Mouse (Mus musculus) urinary bladder, postnatal 14 days (tissue): ENCODE data around the gene Lypla2.
"Not testable (repeated sequence)": the region's sequence is repeated elsewhere in the genome, so short reads cannot be mapped to it uniquely, and the experiment has no call there.

Experiments used
- DNase-seq: peaks from one replicate; pipeline ENCODE4 v3.0.0; 2021; ENCODE audit warnings: low spot score

Lypla2 gene

DNA sequence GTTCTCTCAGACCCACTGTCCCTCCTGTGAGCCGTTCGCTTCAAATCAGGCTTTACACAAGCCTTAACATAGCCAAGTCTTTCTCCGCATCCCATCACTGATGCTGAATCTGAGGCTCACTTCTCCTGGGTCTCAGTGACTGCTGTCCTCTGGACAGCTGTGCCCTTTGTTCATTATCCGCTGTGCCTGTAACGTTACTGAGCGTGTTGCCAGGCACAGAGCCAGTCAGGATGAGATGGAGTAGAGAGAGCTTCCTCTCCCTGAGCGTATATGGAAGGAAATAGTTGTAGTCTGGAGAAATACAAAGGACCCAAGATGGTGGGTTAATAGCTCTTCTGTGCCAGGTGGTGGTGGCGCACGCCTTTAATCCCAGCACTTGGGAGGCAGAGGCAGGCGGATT, 23.0 kb downstream of the Lypla2 start:
- no peak for DNase-seq

DNA sequence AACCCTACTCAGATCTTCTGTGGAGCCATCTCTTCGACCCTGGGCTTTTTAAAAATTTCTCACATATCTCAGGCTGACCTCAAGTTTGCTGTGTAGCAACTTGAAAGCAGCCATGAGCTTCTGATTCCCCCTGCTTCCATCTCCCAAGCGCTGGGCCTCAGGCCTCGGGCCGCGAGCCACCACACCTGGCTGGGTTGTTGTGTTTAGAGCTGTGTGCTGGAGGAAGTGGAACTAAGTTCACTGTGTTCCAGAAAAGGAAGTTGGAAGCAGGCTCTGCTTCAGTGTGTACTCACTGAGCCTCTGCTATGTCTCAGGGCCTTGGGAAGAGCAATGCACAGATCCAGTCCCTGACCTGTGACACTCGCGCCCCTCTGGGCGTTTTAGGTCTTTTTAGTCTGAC, 24.3 kb downstream of the Lypla2 start:
- no peak for DNase-seq

DNA sequence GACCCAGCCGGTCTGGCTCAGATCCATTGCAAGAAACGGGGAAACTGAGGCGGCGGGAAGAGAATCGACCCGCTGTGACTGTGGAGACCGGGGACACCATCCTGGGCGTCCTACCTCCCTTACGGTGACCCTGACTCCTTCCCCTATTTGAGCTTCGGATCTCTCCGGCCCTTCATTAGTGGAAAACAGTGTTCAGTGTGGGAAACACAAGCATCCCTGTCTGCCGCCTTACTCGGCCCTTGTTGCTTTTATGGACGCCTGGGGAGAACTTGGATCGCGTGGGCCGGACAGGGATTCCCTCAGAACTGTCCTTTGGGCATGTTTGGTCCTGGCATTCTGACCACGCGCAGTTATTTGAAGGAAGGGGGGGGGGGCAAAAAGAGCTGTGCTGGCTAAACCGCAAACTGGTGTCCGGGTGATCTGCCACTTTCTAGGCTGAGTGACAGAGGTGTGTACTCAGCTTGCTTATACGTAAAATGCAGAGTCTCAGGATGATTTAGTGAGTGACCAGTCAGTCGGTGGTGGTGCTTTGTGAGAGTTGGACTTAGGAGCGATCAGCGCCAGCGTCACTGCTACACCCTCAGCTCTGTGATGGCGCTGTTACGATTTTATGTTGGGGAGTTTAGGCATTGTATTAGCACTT, 25.6 kb downstream of the Lypla2 start:
- DNase-seq: no peak

DNA sequence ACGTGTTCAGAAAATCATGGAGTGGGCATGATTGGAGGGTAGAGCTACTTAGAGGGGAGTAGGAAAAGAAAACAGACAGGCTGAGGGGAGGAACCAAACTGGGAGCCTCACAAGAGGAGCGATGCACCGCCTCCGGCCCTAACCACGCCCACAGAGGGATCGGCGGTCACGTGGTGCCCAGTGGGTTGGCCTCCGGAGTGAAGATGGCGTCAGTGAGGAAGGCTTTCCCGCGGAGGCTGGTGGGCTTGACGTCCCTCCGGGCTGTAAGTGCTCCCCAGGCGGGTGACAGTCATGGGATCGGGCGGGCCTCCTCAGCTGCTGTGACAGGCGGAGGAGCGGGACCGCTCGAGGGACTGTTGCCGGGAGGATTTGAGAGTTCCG, 26.2 kb downstream of the Lypla2 start, which contains the start of gene Hmgcl:
TSS of gene Hmgcl (plus strand) at position 171 of the 381 bp plus-strand sequence.
- DNase-seq: peak; percentile 97

DNA sequence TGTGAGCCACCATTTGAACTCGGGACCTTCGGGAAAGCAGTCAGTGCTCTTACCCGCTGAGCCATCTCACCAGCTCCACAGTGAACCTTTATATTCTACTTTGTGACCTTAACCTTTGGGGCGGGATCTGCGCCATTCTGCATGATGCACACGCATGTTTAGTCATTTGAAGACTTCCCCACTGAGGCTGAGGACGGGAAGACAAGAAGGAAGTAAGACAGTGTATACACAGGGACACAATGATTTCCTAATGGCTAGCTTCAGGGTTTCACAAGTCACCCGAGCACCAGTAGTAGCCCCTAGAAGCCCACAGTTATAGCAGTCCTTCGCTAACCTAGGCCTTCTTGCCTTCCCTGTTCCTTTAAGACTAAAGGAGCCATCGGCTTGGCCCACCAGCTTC, 26.7 kb downstream of the Lypla2 start:
- DNase-seq: no peak

DNA sequence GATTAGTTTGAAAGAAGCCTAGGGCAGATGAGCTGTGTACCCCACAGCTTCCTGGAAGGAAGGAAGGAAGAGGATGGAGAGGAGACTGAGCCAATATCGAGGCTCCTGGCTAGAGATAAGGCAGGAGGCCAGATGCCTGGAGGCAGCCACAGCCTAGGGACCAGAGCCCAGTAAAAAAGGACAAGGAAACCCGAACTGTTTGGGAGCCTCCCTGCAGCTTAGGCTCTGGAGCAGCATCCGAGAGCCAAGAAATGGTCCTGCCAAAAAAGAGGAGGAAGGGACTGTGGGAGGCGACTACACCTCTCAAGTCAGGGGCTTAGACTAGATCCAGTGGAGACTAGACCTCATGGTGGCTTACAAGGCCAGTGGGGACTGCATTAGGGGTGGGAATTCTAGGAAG, 29.0 kb downstream of the Lypla2 start:
- no peak for DNase-seq

DNA sequence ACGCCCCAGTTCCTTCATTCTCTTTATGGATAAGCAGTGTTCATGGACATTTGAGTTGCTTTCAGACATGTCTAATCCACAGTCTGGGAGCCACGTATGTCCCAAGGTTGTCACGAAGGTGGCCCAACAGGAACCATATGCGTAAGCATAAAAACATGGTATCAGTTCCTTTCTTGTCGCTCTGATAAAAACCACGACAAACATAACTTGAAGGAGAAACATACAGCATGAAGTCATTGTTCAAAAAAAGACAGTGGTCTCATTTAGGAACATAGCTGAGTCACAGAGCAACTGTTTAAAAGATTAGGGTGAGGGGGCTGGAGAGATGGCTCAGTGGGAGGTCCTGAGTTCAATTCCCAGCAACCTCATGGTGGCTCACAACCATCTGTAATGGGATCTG, 30.2 kb downstream of the Lypla2 start:
- no peak for DNase-seq

DNA sequence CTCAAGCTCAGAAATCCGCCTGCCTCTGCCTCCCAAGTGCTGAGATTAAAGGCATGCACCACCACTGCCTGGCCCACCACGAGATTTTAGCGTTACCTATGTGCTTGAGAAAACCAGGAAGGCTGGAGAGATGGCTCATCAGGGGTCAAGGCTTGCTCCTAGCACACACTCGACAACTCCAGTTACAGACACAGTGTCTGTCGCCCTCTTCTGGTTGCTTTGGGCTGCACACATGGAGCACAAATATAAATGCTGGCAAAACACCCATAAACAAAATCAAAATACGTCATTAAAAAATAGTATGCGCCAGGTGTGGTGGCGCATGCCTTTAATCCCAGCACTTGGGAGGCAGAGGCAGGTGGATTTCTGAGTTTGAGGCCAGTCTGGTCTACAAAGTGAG, 31.4 kb downstream of the Lypla2 start:
- not testable (repeated sequence) for DNase-seq

DNA sequence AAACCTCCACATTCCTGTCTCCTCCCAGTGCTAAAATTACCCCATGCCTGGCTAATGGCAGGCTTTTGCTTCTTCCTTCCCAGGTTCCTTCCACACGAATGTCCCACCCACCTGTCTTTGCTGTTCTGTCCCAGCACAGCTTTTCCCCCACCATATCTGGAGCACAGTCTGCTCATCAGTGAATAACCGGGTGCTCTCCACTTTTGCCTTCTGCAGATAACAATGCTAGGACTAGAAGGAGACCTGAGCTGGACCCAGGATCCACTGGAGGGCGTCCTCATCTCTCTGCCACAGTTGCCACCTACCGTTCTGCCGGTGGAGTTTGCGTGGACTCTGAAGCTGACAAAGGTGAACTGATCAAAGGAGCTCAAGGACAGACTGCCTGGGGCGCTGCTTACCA, 33.6 kb downstream of the Lypla2 start:
- DNase-seq: no peak

DNA sequence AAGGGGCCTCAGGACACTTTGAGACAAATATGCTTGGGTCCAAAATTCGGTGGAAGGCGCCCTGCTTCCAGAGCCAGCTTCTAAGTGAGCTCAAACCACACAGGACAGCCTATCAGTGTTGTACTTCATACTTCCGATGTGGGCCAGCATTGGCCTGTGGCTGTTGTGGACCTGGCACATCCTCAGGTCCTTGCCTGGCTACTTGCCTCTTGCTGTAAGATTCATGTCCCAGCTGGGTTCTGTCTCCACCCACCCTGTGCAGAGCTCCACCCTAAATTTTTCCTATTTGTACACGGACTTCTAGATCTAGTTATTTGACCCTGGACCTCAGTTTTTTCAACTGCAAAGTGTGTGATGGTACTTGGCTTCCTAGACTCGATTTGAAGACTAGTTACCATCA, 36.9 kb downstream of the Lypla2 start:
- DNase-seq: peak; percentile 58

DNA sequence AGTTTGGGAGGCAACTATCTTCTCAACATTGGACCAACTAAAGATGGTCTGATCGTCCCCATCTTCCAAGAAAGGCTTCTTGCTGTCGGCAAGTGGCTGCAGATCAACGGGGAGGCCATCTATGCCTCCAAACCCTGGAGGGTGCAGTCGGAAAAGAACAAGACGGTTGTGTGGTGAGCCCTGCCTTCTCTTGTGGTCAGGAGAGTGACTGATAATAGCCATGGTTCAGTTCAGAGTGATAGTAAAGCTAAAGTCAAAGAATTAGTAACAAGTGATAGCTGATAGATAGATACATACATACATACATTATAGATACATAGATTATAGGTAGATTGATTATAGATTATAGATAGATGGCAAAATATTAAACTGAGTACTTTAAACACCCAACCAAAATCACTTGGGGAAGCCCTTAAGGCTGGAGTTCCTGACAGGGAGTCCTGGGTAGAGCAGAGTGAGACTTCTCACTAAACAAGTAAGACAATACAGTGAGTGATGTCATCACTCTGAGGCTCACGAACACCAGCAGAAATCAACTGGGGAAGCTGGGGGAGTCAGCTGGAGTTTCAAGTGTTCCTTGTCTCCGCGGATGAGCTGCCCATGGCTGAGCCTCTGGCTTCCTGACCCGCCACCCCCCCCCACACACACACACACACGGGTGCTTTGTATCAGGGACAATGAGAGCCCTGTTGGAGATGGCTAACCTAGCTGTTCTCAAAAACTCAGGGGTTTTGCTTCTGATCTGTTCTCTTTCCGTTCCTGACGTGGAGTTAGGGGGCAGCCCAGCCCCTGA, 37.5 kb downstream of the Lypla2 start:
- DNase-seq: no peak

DNA sequence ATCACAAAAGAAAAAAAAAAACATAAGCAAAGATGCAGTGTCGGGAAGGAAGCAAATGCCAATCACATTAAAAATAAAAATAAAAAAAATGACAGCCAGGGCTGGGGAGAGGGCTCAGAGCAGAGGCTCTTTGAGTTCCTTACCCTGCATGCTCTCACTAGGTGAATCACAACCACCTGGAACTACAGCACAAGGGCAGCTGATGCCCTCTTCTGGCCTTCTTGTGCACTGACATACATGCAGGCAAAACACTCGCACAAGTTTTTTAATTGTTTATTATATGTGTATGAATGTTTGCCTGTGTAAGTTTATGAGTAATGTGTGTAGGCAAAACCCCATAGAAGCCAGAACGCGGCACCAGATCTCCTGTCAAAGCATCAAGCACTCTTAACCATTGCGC, 40.6 kb downstream of the Lypla2 start:
- no peak for DNase-seq

DNA sequence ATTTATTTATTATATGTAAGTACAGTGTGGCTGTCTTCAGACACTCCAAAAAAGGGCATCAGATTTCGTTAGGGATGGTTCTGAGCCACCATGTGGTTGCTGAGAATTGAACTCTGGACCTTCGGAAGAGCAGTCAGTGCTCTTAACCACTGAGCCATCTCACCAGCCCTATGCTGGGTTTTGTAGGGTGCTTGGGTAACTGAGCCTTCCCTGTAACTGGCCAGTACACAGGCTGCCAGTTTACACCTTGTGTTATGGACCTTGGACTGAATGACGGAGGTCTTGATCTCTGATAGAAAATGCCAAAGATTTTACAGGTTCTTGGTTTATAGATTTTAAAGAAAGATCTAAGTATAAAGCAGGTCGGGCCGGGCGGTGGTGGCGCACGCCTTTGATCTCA, 42.2 kb downstream of the Lypla2 start:
- no peak for DNase-seq

DNA sequence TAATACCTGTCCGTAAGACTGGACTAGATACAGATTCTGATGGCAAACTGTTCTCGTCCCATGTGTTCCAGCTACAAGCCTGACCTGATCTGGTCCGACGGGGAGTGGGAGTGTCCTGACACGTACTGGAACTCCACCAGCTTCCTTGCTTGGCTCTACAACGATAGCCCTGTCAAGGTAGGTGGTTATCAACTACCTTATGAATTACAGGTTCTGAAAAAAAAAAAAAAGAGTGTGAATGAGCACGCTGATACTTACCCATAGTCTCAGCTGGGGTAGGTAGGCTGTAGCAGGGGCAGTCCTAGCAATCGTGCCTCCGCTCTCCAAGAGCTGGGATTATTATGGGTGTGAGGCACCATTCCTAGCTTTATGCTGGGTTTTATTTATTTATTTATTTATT, 42.6 kb downstream of the Lypla2 start:
- no peak for DNase-seq

DNA sequence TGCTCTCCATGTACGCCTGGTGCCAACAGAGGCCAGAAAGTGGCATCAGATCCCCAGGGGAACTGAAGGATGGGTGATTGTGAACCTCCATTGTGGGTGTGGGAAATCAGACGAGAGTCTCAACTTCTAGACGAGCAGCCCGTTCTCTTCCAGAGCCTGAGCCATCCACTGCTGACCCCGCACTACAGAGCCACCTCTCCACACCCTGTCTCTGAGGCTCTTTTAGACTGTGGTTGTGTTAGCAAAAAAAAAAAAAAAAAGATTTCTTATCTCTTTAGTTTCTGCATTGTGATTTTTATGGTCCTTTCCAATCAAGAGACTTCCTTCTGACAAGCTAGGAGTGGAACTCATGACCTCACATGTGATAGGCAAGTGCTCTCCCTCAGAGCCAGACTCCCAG, 43.0 kb downstream of the Lypla2 start:
- no peak for DNase-seq

DNA sequence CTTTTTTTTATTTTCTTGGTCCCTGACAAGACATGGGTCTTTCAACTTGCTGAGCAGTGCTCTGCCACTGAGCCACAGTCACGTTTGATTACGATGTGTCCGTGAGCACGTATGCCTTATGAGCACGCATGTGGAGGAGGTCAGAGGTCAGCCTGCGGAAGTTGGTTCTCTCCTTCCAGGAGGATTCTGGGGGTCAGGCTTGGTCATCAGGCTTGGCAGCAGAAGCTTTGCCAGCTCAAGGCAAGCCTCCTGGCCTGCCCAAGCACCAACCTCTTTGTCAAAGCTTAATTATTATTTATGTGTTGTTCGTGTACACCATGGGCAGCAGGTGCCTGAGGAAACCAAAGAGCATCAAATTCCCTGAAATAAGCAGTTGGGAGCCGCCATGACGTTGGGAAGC, 44.0 kb downstream of the Lypla2 start:
- no peak for DNase-seq

DNA sequence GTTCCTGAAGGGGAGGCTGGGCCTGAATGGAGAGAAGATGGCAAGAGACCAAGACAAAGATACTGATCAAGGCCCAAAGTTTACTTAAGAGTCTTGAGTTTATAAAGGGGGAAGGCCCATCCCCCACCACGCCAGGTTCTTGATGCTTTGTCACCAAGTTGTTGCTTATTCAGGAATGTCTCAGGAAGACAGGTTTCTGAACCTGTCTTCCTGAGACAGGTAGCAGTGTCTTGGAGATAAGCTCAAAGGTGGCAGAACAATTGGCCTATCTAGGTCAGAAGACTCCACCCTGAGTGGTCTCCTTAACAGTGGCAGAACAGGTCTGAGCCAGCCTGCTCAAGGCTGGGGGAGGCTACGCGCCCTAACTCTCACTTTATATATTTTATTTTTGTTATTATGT, 45.6 kb downstream of the Lypla2 start:
- no peak for DNase-seq

DNA sequence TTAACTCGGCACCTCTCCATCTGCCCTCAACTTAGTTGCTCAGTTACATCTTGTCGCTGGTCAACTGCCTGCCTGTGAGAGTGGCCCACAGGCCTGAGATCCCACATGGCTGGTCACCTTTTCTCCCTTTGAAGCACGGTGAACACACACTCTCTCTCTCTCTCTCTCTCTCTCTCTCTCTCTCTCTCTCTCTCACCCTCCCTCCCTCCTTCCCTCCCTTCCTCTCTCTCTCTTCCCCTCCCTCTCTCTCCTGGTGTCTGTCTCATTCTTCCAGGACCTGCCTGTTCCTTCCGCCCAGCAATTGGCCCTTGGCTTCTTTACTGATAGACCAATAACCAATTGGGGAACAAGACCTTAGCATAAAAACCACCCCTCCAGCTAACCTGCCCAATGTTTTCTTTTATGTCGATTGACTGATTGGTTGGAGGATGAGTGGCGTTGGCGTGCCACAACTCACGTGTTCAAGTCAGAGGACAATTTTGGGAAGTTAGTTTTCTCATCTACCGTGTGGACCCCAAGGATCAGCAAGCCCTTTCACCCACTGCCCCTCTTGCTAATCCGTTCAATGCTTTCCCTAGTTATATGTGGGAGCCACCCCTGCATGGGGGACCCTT, 46.1 kb downstream of the Lypla2 start:
- no peak for DNase-seq

DNA sequence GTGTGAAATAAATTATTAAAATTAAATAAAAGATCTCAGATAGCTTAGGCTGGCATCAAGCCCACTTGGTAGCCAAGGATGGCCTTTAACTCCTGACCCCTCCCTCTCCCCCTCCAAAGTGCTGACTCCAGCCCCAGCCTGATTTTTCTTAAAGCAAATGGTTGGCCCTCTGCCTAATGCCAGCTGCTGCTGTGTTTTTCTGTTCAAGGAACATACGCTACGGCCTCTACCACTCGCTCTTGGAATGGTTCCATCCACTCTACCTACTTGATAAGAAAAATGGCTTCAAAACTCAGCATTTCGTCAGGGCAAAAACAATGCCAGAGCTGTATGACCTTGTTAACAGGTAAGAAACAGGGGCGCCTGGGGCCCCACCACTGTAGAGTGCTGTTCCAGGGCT, 47.1 kb downstream of the Lypla2 start:
- DNase-seq: no peak

DNA sequence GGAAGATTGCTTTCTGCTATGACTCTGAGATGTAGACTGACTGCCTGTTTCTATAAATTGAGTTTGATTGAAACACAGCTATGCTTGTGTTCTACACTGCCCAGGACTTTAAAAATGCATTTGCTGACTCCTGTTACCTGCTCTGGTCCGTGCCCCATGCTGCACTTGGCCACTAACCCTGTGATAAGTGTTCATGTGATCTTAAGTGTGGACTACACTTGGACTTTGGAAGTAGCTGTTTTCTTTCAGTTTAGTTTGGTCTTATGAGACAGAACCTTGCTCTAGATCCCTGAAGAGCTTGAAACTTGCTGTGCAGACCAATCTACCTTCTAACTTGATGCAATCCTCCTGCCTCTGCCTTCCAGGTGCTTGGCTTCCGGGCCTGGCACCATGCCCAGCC, 48.0 kb downstream of the Lypla2 start:
- DNase-seq: no peak

DNA sequence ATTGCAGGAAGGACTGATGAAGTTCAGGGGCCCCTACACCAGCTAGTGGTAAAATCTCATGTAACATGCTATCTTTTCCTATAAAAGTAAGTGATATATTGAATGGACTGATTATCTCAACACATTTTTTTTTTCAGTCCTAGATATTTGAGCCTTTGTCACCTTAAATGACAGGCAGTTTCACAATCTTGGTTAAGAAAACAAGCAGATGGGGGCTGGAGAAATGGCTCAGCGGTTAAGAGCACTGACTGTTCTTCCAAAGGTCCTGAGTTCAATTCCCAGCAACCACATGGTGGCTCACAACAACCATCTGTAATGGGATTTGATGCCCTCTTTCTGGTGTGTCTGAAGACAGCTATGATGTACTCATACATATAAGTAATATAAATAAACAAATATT, 50.2 kb downstream of the Lypla2 start:
- DNase-seq: no peak

DNA sequence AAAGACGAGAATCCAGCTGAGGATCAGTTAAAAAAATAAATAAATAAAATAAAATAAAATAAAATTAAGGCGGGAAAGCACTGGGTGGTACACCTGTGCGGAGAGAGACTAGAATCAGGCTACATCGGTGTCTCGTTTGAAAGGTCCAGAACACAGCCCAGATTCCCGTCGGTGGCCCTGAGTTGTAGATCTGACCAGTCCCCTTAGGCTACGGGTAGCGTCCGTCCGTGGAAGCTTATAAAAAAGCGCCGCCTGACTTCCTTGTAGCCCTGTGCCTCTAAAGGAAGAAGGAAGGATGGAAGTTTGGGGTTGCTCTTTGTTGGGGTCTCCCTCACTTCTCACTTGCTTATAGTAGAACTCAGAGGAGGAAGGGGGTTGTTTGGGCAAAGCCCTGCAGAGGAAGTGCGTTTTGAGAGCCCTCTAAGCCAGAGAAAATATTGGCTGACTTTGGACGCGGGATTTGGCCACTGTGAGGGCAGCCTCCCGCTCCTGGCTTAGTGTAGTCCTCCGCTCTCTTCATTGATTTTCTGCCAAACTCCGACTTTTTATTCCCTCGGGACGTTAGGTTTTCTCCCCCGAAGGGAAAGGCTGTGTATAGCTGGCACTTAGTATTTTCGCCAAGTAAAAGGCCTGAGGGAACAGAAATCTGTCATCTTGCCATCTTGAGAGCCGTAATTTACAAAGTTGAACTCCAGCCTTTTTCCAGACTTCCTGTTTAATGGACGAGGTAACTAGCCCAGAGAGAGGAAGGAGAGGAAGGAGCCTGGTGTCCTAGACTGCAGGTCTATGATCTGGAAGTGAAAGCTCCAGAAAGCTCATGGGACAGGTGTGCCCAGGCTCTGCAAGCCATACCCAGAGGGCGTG, 50.9 kb downstream of the Lypla2 start:
- DNase-seq: no peak
